Mouse (Mus musculus) liver, postnatal 0 days (tissue): ENCODE data around the gene Gdpd2. TPM values are rescaled to one million over a fixed set of nuclear protein-coding genes. Genes with fewer than 3 reads are reported as not detected.

Experiments
- ATAC-seq: fragments of 200-750 bp; cut with Nextera tagmentation; 2 replicates; pipeline ENCODE4 v1.8.0; 2017; ENCODE audit warnings: mild to moderate bottlenecking, moderate library complexity
- DNase-seq: peaks from one replicate; pipeline ENCODE4 v3.0.0-alpha.2; 2016
- H3K27ac ChIP-seq: fragments of 300-500 bp; sonication (generic); 2 replicates; pipeline ENCODE4 v1.5.1; 2014; ENCODE audit warnings: antibody characterized with exemption, moderate library complexity, mild to moderate bottlenecking, low read depth
- H3K27me3 ChIP-seq: fragments of 300-500 bp; sonication (generic); 2 replicates; pipeline ENCODE4 v1.6.1; 2014; ENCODE audit warnings: low read length, control low read depth, mixed read lengths; ENCODE audit not compliant: insufficient read depth
- H3K36me3 ChIP-seq: fragments of 300-500 bp; sonication (generic); replicated peaks from 2 replicates; pipeline ENCODE4 v1.6.1; 2014; ENCODE audit warnings: mild to moderate bottlenecking, control low read depth, low read length, moderate library complexity, mixed read lengths; ENCODE audit not compliant: insufficient read depth
- H3K4me1 ChIP-seq: fragments of 300-500 bp; sonication (generic); 2 replicates; pipeline ENCODE4 v1.6.1; 2014; ENCODE audit warnings: antibody characterized with exemption, mild to moderate bottlenecking, control low read depth; ENCODE audit not compliant: insufficient read depth
- H3K4me2 ChIP-seq: fragments of 300-500 bp; sonication (generic); 2 replicates; pipeline ENCODE4 v1.6.1; 2014; ENCODE audit warnings: low read depth, mild to moderate bottlenecking, low read length, moderate library complexity, mixed read lengths
- H3K4me3 ChIP-seq: fragments of 300-500 bp; sonication (generic); 2 replicates; pipeline ENCODE4 v1.5.1; 2014; ENCODE audit warnings: low read depth, low read length
- H3K9ac ChIP-seq: fragments of 300-500 bp; sonication (generic); replicated peaks from 2 replicates; pipeline ENCODE4 v1.6.1; 2014; ENCODE audit warnings: mild to moderate bottlenecking, moderate library complexity
- H3K9me3 ChIP-seq: fragments of 300-500 bp; sonication (generic); 2 replicates; pipeline ENCODE4 v1.6.1; 2016; ENCODE audit warnings: mild to moderate bottlenecking, control low read depth, low read length, mixed read lengths
- CTCF ChIP-seq: sonication (generic); IDR thresholded peaks from 2 replicates; pipeline ENCODE4 v1.5.1; 2016; ENCODE audit warnings: antibody characterized with exemption, low read depth
- EP300 ChIP-seq: IDR thresholded peaks from 2 replicates; pipeline ENCODE4 v1.6.1; 2016; ENCODE audit warnings: antibody characterized with exemption, low read depth, mild to moderate bottlenecking
- WGBS: fragments of 180-500 bp; shearing (Covaris S2); extraction: QIAGEN DNeasy Blood & Tissue Kit; methylation state at CpG from one replicate; pipeline ENCODE4 v1.1.7; 2014; ENCODE audit not compliant: insufficient replicate concordance; 5-methylcytosine and 5-hydroxymethylcytosine counted together
- polyA plus RNA-seq: library from polyadenylated mRNA; unstranded; fragments of >200 nt; fragmentation: Nextera tagmentation; extraction: Ambion mirVana; gene quantifications from 2 replicates; pipeline ENCODE4 v1.2.1, GENCODE M21; 2015

Gene Gdpd2
- polyA plus RNA-seq, 1 experiment from 2014 or later = not detected

GRCm38 (mm10) chrX:100741940-100742339 lies 12.3 kb downstream of the Gdpd2 start:
- Histone ChIP-seq H3K9ac (no peak overlapping the region), H3K9me3 (no peaks in the 10 kb centered on the region), H3K4me1 (no peaks in the 10 kb centered on the region), H3K4me2 (no peak overlapping the region), H3K4me3 (no peak overlapping the region), H3K27ac (no peak overlapping the region), H3K36me3 (no peaks in the 10 kb centered on the region), H3K27me3 (0 out of 2 replicates have a peak, but pooled peaks cover 2% of the 10 kb centered on the region)
- peak; percentile 37 for DNase-seq
- ATAC-seq = no peak
- 23% methylated on average over 10 of the region's 10 CpGs for WGBS
- TF ChIP-seq EP300 (no peak), CTCF (peak; percentile 45)

- H3K36me3 ChIP-seq = no peaks in the 10 kb centered on the region
- DNase-seq (no peak), ATAC-seq (no peak)
- H3K4me1 ChIP-seq = no peaks in the 10 kb centered on the region
- no peak overlapping the region for H3K4me2 ChIP-seq
- peak; percentile 36 for TF ChIP-seq CTCF
- TF ChIP-seq EP300 = no peak
- H3K4me3 ChIP-seq = no peak overlapping the region
- H3K27me3 ChIP-seq = peaks cover 27% of the 10 kb centered on the region
- no peak overlapping the region for H3K27ac ChIP-seq
- no peaks in the 10 kb centered on the region for H3K9me3 ChIP-seq
- WGBS = 79% methylated on average over 6 of the region's 6 CpGs
- no peak overlapping the region for H3K9ac ChIP-seq
Measured at GRCm38 (mm10) chrX:100765855-100766254, 36.2 kb downstream of the Gdpd2 start.

DNA sequence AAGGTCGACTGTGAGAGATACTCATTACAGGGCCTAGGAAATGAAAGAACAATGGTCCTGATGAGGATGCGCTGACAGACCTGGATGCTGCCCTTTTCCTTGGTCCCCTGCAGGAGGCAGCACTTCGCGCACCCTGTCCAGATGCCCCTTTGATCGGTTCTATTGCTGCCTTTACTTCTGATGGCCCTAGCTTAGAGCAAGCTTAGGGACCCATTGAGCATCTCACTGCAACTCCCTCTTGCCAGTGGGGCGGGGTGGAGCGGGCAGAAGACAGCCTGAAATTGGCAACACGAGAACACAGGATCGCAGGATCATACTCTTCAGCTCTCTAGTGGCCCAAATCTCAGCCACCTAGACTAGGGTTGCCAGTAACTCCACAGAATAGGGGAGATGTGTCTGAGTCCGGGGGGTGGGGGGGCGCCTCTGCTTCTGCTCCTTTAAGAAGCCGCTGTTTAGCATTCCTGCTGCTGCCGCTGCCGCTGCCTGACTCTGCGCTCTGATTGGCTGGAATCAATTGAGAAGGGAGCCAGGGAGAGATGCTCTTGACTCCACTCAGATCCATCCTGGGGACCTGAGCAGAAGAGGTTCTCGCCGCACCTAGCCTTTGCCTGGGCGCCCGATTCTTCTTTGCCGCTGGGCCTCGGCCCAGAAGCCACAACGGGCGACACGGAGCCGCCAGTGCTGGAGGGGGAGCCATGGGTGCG lies 37.7 kb downstream of the Gdpd2 start, which contains the start of gene Dlg3:
TSS of gene Dlg3 (plus strand) at position 542 of the 704 bp plus-strand sequence.
- Histone ChIP-seq H3K9ac (no peak within 1 kb of the TSS), H3K4me2 (peak within 1 kb of the TSS; percentile 45), H3K27ac (no peak within 1 kb of the TSS), H3K9me3 (no peaks in the 10 kb centered on the region), H3K36me3 (no peaks in the 10 kb centered on the region), H3K4me3 (peak within 1 kb of the TSS; percentile 23), H3K27me3 (peaks cover 27% of the 10 kb centered on the region), H3K4me1 (no peaks in the 10 kb centered on the region)
- peak; percentile 35 for TF ChIP-seq CTCF
- no peak for TF ChIP-seq EP300
- 21% methylated on average over 26 of the region's 26 CpGs for WGBS
- no peak for DNase-seq
- no peak for ATAC-seq

DNA sequence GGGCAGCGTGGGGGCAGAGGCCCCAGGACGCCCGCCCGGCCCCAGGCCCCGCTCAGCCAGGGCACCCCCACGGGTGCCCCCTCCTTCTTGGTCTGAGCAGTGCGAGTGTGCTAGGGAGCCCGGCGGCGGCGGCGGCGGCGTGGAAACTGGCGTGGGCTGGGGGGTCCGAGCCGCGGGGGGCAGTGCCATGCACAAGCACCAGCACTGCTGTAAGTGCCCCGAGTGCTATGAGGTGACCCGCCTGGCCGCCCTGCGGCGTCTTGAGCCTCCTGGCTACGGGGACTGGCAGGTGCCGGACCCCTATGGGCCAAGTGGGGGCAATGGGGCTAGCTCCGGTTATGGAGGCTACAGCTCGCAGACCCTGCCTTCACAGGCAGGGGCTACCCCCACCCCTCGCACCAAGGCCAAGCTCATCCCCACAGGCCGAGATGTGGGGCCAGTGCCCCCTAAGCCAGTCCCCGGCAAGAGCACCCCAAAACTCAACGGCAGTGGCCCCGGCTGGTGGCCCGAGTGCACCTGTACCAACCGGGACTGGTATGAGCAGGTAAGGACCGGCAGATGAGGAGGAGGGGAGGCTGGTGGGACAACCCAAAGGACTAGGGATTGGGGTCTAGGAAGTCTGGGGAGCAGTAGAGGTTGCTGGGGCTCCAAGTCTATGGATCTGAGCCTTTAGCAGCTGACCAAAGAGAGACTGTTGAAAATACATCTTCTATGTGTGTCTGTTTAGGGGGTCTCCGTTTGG lies 38.4 kb downstream of the Gdpd2 start:
- Histone ChIP-seq H3K4me3 (peak overlapping the region; percentile 23), H3K27me3 (peaks cover 27% of the 10 kb centered on the region), H3K9me3 (no peaks in the 10 kb centered on the region), H3K9ac (no peak overlapping the region), H3K4me2 (peak overlapping the region; percentile 45), H3K27ac (no peak overlapping the region), H3K36me3 (no peaks in the 10 kb centered on the region), H3K4me1 (no peaks in the 10 kb centered on the region)
- WGBS = 30% methylated on average over 17 of the region's 36 CpGs
- DNase-seq (no peak), ATAC-seq (no peak)
- TF ChIP-seq EP300 (no peak), CTCF (no peak)

DNA sequence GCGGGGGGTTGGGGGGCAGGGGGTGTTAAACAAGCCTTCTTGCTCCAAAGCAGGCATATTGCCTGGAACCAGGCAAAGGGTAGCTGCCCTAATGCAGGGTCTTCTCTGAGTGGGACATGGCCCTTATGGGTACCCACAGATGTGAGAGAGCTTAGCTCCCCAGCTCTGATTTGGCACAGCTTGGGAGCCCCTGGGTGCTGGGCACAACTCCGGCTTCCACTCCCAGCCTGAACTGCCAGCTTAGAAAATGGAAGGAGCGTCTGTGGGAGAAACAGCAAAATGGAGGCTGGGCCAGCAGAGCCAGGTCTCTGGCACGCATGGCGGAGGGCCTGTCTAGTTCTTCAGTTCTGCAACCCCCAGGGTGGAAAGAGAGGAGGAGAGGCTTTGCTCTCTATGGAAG lies 39.6 kb downstream of the Gdpd2 start:
- H3K27me3 ChIP-seq = peaks cover 27% of the 10 kb centered on the region
- DNase-seq (no peak), ATAC-seq (no peak)
- H3K36me3 ChIP-seq = no peaks in the 10 kb centered on the region
- H3K27ac ChIP-seq = no peak overlapping the region
- H3K4me1 ChIP-seq = no peaks in the 10 kb centered on the region
- H3K4me3 ChIP-seq = no peak overlapping the region
- 79% methylated on average over 5 of the region's 5 CpGs for WGBS
- H3K9me3 ChIP-seq = no peaks in the 10 kb centered on the region
- H3K4me2 ChIP-seq = no peak overlapping the region
- TF ChIP-seq EP300 = no peak
- no peak for TF ChIP-seq CTCF
- H3K9ac ChIP-seq = no peak overlapping the region

- TF ChIP-seq CTCF (peak; percentile 70), EP300 (no peak)
- peak; percentile 63 for DNase-seq
- ATAC-seq = peak; percentile 35; the same call in 1 of the 2 replicates
- Histone ChIP-seq H3K9me3 (no peaks in the 10 kb centered on the region), H3K4me3 (peak overlapping the region; percentile 47), H3K9ac (peak overlapping the region; percentile 51; the same call in 1 of the 2 replicates), H3K4me2 (peak overlapping the region; percentile 72), H3K36me3 (no peaks in the 10 kb centered on the region), H3K27me3 (peaks cover 3% of the 10 kb centered on the region; the same call in 1 of the 2 replicates), H3K4me1 (no peaks in the 10 kb centered on the region; the same call in 1 of the 2 replicates), H3K27ac (no peak overlapping the region)
- 16% methylated on average over 20 of the region's 23 CpGs for WGBS
Measured at GRCm38 (mm10) chrX:100774341-100774811, 44.7 kb downstream of the Gdpd2 start.
